Mouse (Mus musculus): Measurements from ENCODE around the gene Tbc1d21.

Tbc1d21 gene

DNA sequence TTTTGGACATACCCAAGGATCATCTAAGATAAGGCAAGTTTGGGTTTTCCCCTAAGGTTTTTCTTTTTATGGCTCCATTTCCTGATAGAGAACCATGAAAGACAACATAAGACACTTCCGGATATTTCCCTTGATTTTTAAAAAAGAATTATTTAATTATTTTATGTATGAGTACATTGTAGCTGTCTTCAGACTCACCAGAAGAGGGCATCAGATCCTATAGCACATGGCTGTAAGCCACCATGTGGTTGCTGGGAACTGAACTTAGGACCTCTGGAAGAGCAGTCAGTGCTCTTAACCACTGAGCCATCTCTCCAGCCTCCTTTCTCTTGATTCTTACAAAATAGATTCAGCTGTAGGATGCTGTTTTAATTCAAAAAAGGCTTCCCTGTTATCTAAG lies 28.5 kb downstream of the Tbc1d21 start:
- DNase-seq (ENCODE audit: low read depth), result no peak

GRCm38 (mm10) chr9:58336650-58337281 lies 33.5 kb downstream of the Tbc1d21 start:
- DNase-seq (ENCODE audit: low read depth), result no peak

GRCm38 (mm10) chr9:58331276-58331675 lies 39.0 kb downstream of the Tbc1d21 start:
- no peak for DNase-seq (ENCODE audit: low read depth)

DNA sequence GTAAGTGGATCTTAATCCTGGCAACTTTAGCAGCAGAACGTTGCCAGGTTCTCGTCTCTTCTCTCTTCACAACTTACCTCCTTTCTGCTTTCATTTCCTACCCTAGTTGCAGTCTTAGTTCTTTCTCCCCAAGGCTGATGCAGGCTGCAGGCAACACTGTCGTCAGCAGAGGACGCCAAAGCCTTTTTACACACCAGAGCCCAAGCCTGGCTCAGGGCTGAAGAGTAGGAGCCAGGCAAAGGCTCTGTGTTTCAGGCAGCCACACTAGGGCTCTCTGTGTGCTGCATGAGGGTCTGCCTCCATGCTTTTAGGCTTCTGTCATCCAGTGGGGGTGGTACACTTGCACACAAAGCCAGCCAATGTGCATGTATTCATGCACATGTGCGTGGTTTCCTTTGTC lies 40.0 kb downstream of the Tbc1d21 start:
- DNase-seq (ENCODE audit: low read depth), result no peak

DNA sequence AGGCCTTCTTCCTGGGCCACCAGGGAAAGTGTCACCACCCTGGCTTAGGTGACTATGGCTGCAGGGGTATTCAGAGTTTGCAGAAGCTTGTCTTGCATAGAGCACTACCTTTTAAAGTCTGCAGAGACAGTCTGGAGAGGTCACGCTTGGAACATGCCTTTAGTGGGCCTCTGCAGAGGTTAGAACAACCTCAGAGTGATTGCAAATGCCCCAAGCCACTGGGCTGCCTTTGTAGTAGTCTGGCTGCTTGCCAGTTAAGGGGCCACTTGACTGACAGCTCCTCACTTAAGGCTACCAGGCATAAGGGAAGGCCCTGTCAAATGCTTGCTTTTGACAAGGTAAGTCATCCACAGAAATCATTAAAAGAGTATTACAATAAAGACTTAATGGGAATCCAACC lies 42.9 kb downstream of the Tbc1d21 start:
- no peak for DNase-seq (ENCODE audit: low read depth)

DNA sequence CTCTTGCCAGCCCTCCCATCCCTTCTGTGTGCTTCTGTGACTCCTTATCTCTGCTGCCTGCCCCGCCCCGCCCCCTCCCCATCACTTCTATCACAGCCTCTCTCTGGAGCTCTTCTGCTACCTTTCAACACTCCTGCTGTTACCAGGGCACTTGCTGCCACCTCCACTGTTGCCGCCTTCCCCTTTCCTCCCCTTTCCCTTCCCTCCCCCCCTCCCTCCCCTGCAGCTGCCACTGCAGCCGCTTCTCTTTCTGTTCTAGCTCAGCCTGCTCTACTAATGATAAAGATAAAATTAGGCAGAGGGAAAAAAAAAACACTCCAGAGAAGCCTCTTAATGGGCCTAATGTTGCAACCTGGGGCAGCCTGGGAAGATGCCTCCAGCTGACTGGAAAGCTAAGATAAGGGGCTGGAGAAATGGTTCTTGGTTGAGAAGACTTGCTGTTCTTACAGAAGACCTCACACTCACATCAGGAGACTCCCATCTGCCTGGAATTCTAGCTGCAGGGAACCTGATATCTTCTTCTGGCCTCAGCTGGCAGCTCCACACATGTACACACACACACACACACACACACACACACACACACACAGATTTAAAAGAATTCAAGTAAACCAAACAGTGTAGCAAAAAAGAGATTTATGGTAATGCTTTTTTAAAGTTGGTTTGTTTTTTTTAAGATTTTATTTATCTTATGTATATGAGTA lies 43.6 kb downstream of the Tbc1d21 start:
- DNase-seq (ENCODE audit: low read depth), result no peak

- no peak for DNase-seq (ENCODE audit: low read depth)
These were observed 48.6 kb downstream of the Tbc1d21 start for GRCm38 (mm10) chr9:58321681-58322080.

DNA sequence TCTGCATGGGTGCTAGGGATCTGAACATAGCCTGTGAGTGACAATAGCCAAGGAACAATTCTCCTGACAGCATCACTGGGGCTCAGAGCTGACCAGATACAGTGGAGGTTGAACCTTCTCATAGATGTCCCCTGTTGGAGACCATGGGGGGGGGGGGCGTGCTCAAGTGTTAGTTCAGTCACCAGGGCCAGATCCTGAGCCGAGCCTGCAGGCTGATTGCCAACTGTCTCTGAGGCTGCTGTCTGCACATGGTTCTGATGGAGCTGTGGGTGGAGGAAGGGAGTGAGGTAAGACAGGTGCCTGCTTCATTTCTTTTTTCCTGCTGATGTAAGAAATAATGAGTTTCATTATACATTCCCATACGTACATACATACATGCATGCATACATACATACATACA lies 51.9 kb downstream of the Tbc1d21 start:
- DNase-seq (ENCODE audit: low read depth), result no peak

- DNase-seq (ENCODE audit: low read depth), result no peak
These were observed 52.9 kb downstream of the Tbc1d21 start for GRCm38 (mm10) chr9:58317381-58317780.

GRCm38 (mm10) chr9:58316784-58317183 lies 53.5 kb downstream of the Tbc1d21 start:
- DNase-seq (ENCODE audit: low read depth), result no peak

DNA sequence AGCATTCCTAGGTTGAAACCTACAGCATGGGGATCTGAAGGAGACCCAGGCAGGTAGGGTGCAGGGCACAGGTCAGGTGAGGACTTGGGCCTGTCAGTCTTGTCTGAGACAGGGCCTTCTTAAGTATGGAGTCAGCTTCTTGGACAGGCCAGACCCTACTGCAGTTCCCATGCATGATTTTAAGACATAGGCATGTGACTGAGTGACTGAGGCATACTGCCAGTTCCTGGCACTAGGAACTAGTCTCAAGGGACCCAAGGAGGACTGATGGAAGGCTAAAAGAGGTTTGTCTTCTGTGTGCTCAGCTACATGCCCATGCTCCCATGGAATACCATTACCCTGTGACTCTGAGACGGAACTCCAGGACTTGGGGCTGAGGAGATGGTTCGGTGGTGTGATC lies 54.4 kb downstream of the Tbc1d21 start:
- DNase-seq (ENCODE audit: low read depth), result no peak

DNA sequence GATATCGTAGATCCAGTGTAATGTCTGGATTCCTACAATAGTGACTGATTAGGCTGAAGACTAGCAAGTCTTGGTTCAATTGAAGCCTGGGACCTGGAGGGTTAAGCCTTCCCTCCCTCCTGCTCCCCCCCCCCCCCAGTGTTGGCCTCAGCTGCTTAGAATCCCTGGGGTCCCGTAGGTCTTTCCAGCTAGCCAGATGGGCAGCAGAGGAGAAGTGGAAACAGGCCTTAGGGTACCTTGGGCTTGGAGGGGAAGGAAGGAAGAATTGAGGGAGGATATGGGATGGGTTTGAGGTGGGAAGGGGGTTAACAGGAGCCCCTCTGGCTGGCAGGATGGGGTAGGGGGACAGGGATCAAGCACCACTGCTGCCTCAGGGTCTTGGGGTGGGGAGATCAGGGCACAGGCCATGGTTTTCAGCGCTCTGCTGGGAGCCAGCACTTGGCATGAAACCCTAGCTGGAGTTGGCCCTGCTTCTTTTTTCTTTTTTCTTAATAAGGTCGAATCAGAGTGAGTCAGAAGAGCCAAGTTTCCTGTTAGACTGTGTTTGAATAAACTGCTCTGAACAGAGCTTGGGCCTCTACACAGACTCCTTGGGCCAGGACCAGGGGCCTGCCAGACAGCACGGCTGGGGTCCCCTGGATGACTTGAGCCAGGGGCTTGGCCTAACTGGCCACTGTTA lies 55.4 kb downstream of the Tbc1d21 start:
- no peak for DNase-seq (ENCODE audit: low read depth)

- no peak for DNase-seq (ENCODE audit: low read depth)
These were observed 57.3 kb downstream of the Tbc1d21 start, which contains the start of gene Loxl1 for GRCm38 (mm10) chr9:58312944-58313359. Loxl1 (minus strand) TSS chr9:58313186.

DNA sequence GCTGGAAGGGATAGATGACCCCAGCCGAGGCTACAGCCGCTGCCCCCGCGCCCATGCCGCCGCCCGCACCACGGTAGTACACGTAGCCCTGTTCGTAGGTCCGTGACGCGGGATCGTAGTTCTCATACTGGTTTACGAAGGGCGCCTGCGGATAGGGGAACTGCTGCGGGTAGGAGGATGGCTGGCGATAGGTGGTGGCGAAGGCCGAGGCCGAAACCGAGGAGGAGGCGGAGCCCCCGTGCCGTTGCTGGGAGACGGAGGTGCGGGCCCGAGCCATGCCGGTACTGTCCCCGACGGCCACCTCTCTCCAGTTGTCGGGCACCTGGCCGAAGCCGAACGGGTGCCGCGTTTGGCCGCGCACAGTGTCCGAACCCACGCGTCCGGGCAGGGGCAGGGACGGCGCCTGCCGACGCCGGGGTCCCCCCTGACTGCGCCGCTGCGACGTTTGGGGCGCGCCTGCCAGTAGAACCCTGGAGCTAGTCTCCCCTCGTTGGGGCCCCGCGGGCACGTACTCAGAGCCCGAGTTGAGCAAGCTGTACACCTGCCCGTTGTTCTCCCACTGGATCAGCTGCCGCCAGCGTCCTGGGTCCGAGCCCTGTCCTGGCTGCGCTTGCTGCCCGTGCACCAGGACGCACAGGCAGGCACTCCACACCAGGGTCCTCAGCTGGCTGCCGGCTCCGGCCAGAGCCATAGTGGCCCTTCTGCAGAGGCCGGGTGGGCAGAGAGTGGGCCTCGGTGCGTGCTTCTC lies 57.9 kb downstream of the Tbc1d21 start:
- no peak for DNase-seq (ENCODE audit: low read depth)

DNA sequence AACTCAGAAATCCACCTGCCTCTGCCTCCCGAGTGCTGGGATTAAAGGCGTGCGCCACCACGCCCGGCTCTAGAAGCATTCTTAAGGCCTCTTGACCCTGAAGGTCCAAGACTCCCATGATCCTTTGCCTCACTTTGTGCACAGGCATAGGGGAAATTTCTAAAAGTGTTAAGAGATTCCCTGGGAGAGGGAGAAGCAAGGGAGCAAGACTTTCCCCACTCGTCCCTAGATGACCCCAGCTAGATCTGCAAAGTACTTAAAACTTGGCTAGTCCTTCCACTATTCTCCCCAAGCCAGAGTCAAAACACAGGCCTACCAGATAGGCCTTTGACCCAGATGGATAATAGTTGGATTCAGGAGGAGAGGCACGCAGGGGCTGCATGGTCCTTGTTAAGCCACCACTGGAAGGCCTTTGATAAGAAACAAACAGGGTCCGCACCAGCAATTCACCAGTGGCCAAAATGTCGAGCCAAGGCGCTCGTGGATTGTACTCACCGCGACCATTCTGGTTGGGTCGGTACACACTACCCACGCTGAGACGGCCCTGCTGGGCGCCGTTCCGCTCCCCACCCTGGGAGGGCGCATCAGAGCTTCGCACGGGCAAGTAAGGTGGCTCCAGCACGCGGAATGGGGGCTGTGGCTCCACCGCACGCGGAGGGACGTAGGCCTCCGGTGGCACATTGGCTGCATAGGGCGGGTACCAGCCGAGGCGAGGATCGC lies 58.9 kb downstream of the Tbc1d21 start:
- no peak for DNase-seq (ENCODE audit: low read depth)

- no peak for DNase-seq (ENCODE audit: low read depth)
These were observed 60.1 kb downstream of the Tbc1d21 start for GRCm38 (mm10) chr9:58310043-58310660.

Data from c-Kit-positive CD71-negative TER-119-negative erythroid progenitor cells, embryonic 14.5 days (primary cell).